Mouse (Mus musculus): ENCODE data around the gene Syt3.

DNA sequence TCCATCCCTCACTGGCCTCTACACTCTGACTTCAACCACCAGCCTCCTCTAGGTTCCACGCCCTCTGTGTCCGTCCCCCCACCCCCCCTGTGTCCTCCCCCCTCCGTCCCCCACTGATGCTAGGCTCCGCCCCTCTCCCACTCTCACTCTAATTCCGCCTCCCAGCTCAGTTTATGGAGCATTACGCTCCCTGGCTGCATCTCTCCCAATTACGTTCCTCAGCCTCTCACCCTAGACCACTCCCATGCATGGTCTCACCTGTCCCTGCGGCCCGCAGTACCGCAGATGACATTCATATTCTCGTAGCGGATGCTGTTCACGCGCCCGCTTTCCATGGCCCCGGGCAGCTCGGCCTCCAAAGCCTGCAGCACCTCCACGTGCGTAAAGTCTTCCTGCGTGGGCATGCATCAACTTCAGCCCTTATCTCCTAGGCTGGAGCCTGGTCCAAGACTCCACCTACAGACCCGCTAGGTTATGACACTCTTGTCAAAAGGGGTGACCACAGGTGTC is 23.1 kb upstream of the Syt3 start:
- TF ChIP-seq CTCF (IDR thresholded peaks at IDR 0.05; ENCODE audit: insufficient read depth, low read length): no peak
- no peak for TF ChIP-seq POLR2A (IDR thresholded peaks at IDR 0.05; ENCODE audit: borderline replicate concordance, extremely low read depth, low read depth, low read length)

Measured in lung, adult 2 months (tissue).